Mouse (Mus musculus) midbrain, embryonic 16.5 days (tissue): ENCODE data around the gene Cog6. TPM values are rescaled to one million over a fixed set of nuclear protein-coding genes. Genes with fewer than 3 reads are reported as not detected.
"Not testable (repeated sequence)": the region's sequence is repeated elsewhere in the genome, so short reads cannot be mapped to it uniquely, and the experiment has no call there.

Source experiments
- ATAC-seq: fragments of 200-750 bp; cut with Nextera tagmentation; 2 replicates; pipeline ENCODE4 v1.8.0; 2017; ENCODE audit warnings: moderate TSS enrichment
- H3K27ac ChIP-seq: fragments of 300-500 bp; sonication (generic); 2 replicates; pipeline ENCODE4 v1.5.1; 2014; ENCODE audit warnings: mild to moderate bottlenecking, low read length, mixed read lengths
- H3K27me3 ChIP-seq: fragments of 300-500 bp; sonication (generic); 2 replicates; pipeline ENCODE4 v1.6.1; 2014; ENCODE audit warnings: low read depth, low read length, mixed read lengths; ENCODE audit not compliant: control insufficient read depth, insufficient read depth
- H3K36me3 ChIP-seq: fragments of 300-500 bp; sonication (generic); 2 replicates; pipeline ENCODE4 v1.6.1; 2014; ENCODE audit warnings: mild to moderate bottlenecking, low read length, moderate library complexity, mixed read lengths; ENCODE audit not compliant: control insufficient read depth, insufficient read depth
- H3K4me1 ChIP-seq: fragments of 300-500 bp; sonication (generic); 2 replicates; pipeline ENCODE4 v1.6.1; 2014; ENCODE audit warnings: mild to moderate bottlenecking, low read length, mixed read lengths; ENCODE audit not compliant: control insufficient read depth, insufficient read depth
- H3K4me2 ChIP-seq: fragments of 300-500 bp; sonication (generic); 2 replicates; pipeline ENCODE4 v1.6.1; 2014; ENCODE audit warnings: mild to moderate bottlenecking, low read length, mixed read lengths
- H3K4me3 ChIP-seq: fragments of 300-500 bp; sonication (generic); 2 replicates; pipeline ENCODE4 v1.5.1; 2014; ENCODE audit warnings: low read depth, mild to moderate bottlenecking, low read length, moderate library complexity, mixed read lengths
- H3K9ac ChIP-seq: fragments of 300-500 bp; sonication (generic); 2 replicates; pipeline ENCODE4 v1.6.1; 2014; ENCODE audit warnings: low read depth, low read length, mixed read lengths
- H3K9me3 ChIP-seq: fragments of 300-500 bp; sonication (generic); replicated peaks from 2 replicates; pipeline ENCODE4 v1.6.1; 2014; ENCODE audit warnings: mild to moderate bottlenecking, low read length, mixed read lengths; ENCODE audit not compliant: control insufficient read depth, poor library complexity, severe bottlenecking
- WGBS: fragments of 180-500 bp; shearing (Covaris S2); extraction: QIAGEN DNeasy Blood & Tissue Kit; methylation state at CpG from one replicate; pipeline ENCODE4 v1.1.7; 2014; 5-methylcytosine and 5-hydroxymethylcytosine counted together
- polyA plus RNA-seq: library from polyadenylated mRNA; unstranded; fragments of >200 nt; fragmentation: Nextera tagmentation; extraction: Ambion mirVana; gene quantifications from 2 replicates; pipeline ENCODE4 v1.2.1, GENCODE M21; 2015

Gene Cog6
- polyA plus RNA-seq, 1 experiment from 2014 or later: 60.0 TPM

- H3K4me3 ChIP-seq, ATAC-seq, H3K27ac ChIP-seq, H3K9me3 ChIP-seq, H3K4me2 ChIP-seq, H3K4me1 ChIP-seq, H3K9ac ChIP-seq, H3K27me3 ChIP-seq: not testable (repeated sequence)
- H3K36me3 ChIP-seq: peaks cover 31% of the 10 kb centered on the region
- 40% methylated on average over 7 of the region's 7 CpGs for WGBS
These were observed 31.5 kb downstream of the Cog6 start for GRCm38 (mm10) chr3:52985508-52985941.

- Histone ChIP-seq H3K4me3 (no peak overlapping the region), H3K9ac (no peak overlapping the region), H3K36me3 (peaks cover 30% of the 10 kb centered on the region), H3K9me3 (no peaks in the 10 kb centered on the region), H3K4me2 (no peak overlapping the region), H3K27ac (no peak overlapping the region), H3K4me1 (no peaks in the 10 kb centered on the region), H3K27me3 (no peaks in the 10 kb centered on the region)
- ATAC-seq: no peak
- WGBS: 93% methylated on average over 3 of the region's 3 CpGs
These were observed 33.3 kb downstream of the Cog6 start for GRCm38 (mm10) chr3:52983772-52984171.

- no peaks in the 10 kb centered on the region for H3K9me3 ChIP-seq
- no peaks in the 10 kb centered on the region for H3K4me1 ChIP-seq
- no peak overlapping the region for H3K4me2 ChIP-seq
- peaks cover 24% of the 10 kb centered on the region for H3K36me3 ChIP-seq
- 89% methylated on average over 10 of the region's 10 CpGs for WGBS
- H3K4me3 ChIP-seq: no peak overlapping the region
- no peak for ATAC-seq
- H3K9ac ChIP-seq: no peak overlapping the region
- no peaks in the 10 kb centered on the region for H3K27me3 ChIP-seq
- H3K27ac ChIP-seq: no peak overlapping the region
These were observed 34.0 kb downstream of the Cog6 start for GRCm38 (mm10) chr3:52982993-52983392.

- no peaks in the 10 kb centered on the region for H3K9me3 ChIP-seq
- H3K4me2 ChIP-seq: no peak overlapping the region
- H3K36me3 ChIP-seq: no peaks in the 10 kb centered on the region
- peak; percentile 72 for ATAC-seq
- H3K9ac ChIP-seq: no peak overlapping the region
- no peaks in the 10 kb centered on the region; the same call in 1 of the 2 replicates for H3K27me3 ChIP-seq
- H3K27ac ChIP-seq: no peak overlapping the region
- WGBS: 47% methylated on average over 15 of the region's 15 CpGs
- no peak overlapping the region for H3K4me3 ChIP-seq
- no peaks in the 10 kb centered on the region for H3K4me1 ChIP-seq
These were observed 42.1 kb downstream of the Cog6 start for GRCm38 (mm10) chr3:52974674-52975556.

GRCm38 (mm10) chr3:52972916-52973315, 44.1 kb downstream of the Cog6 start:
- Histone ChIP-seq H3K36me3 (no peaks in the 10 kb centered on the region), H3K4me1 (no peaks in the 10 kb centered on the region), H3K9me3 (no peaks in the 10 kb centered on the region), H3K27ac (no peak overlapping the region), H3K27me3 (no peaks in the 10 kb centered on the region; the same call in 1 of the 2 replicates), H3K4me2 (no peak overlapping the region), H3K4me3 (no peak overlapping the region), H3K9ac (no peak overlapping the region)
- 76% methylated on average over 7 of the region's 7 CpGs for WGBS
- ATAC-seq: no peak

GRCm38 (mm10) chr3:52967046-52967445, 50.0 kb downstream of the Cog6 start:
- Histone ChIP-seq H3K4me3 (no peak overlapping the region), H3K27ac (no peak overlapping the region), H3K4me2 (no peak overlapping the region), H3K9me3 (no peaks in the 10 kb centered on the region), H3K9ac (no peak overlapping the region), H3K36me3 (no peaks in the 10 kb centered on the region), H3K27me3 (no peaks in the 10 kb centered on the region), H3K4me1 (no peaks in the 10 kb centered on the region)
- ATAC-seq: no peak
- WGBS: 87% methylated on average over 5 of the region's 5 CpGs

GRCm38 (mm10) chr3:52964206-52964605, 52.8 kb downstream of the Cog6 start:
- H3K36me3 ChIP-seq: no peaks in the 10 kb centered on the region
- ATAC-seq: no peak
- H3K9ac ChIP-seq: no peak overlapping the region
- no peaks in the 10 kb centered on the region for H3K27me3 ChIP-seq
- no peak overlapping the region for H3K27ac ChIP-seq
- no peak overlapping the region for H3K4me2 ChIP-seq
- H3K4me3 ChIP-seq: no peak overlapping the region
- H3K9me3 ChIP-seq: no peaks in the 10 kb centered on the region
- no peaks in the 10 kb centered on the region for H3K4me1 ChIP-seq
- 60% methylated on average over 7 of the region's 7 CpGs for WGBS

GRCm38 (mm10) chr3:52963441-52963840, 53.6 kb downstream of the Cog6 start:
- ATAC-seq: no peak
- Histone ChIP-seq H3K4me3 (no peak overlapping the region), H3K9me3 (no peaks in the 10 kb centered on the region), H3K27ac (no peak overlapping the region), H3K4me1 (no peaks in the 10 kb centered on the region), H3K36me3 (no peaks in the 10 kb centered on the region), H3K9ac (no peak overlapping the region), H3K27me3 (no peaks in the 10 kb centered on the region), H3K4me2 (no peak overlapping the region)
- 35% methylated on average over 8 of the region's 8 CpGs for WGBS

GRCm38 (mm10) chr3:52962391-52962790, 54.6 kb downstream of the Cog6 start:
- no peak overlapping the region for H3K4me2 ChIP-seq
- 94% methylated on average over 14 of the region's 14 CpGs for WGBS
- no peaks in the 10 kb centered on the region for H3K4me1 ChIP-seq
- ATAC-seq: no peak
- H3K27ac ChIP-seq: no peak overlapping the region
- H3K9me3 ChIP-seq: no peaks in the 10 kb centered on the region
- H3K9ac ChIP-seq: no peak overlapping the region
- no peak overlapping the region for H3K4me3 ChIP-seq
- H3K36me3 ChIP-seq: no peaks in the 10 kb centered on the region
- H3K27me3 ChIP-seq: no peaks in the 10 kb centered on the region
